Mouse (Mus musculus): Measurements from ENCODE around the gene Stab2.

DNA sequence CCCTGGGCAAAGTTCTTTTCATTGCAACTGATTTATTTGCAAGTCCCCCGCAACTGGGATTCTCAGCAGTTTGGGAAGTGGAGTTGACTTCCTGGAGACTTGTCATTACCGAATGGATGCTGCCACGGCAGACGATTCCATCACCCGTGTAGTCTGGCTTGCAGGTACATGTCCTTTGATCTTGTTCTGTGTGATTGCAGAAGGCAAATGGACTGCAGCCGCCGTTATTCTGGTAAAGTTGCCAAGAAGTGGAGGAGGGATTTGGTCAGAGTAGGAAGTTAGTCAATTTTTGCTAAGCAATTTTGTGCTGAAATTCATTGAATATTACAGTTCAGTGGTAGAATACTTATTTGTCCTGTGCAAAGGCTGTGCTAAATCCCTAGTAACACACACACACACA is 129.1 kb downstream of the Stab2 start:
- TF ChIP-seq CTCF (IDR thresholded peaks at IDR 0.05; ENCODE audit: low read depth) (no peak), EP300 (IDR thresholded peaks at IDR 0.05; ENCODE audit: low read depth) (no peak)
